Mouse (Mus musculus): Measurements from ENCODE around the gene Cdkl1.

DNA sequence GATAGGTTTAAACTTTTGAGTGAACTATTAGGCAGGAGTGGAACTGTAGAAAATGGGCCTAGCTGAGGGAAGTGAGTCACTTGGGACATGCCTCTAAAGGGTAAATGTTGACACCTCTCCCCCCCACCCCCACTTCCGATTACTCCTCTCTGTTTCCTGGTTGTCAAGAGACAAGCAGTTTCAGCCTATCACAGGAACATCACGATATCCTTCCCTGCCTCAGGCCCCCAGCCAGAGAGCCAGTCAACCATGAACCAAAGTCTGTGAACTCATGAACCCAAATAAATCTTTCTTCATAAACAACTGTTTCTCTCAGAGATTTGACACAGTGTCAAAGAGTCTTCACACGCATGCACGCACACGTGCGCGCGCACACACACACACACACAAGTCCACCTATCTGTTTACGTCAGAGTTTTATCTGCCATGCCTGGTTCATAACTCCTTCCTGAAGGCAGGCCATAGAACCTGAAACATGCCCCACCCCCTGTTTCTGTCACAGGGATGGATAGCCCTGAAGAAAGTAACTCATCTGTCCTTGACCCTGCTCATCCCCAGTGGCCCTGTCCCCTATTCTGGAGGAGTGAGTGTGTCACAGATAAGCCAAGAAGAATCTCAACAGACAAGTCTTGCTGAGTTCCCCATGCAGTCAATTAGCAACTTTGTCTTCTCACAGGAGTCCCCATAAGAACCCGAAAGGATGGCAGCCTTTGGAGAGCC, 24.7 kb downstream of the Cdkl1 start:
- TF ChIP-seq CTCF (IDR thresholded peaks at IDR 0.05; ENCODE audit: low read depth, low read length) (no peak), GATA1 (IDR thresholded peaks at IDR 0.05; ENCODE audit: borderline replicate concordance, low read length) (no peak)
